Mouse (Mus musculus) testis, postnatal 10 days (tissue): ENCODE results near the gene Maats1.
A peak's percentile ranks its signal among the peaks of the same experiment; 100 is the strongest.

ENCODE experiments used
- DNase-seq: peaks from one replicate; pipeline ENCODE4 v3.0.0; 2021; ENCODE audit warnings: low spot score

Maats1 gene

DNA sequence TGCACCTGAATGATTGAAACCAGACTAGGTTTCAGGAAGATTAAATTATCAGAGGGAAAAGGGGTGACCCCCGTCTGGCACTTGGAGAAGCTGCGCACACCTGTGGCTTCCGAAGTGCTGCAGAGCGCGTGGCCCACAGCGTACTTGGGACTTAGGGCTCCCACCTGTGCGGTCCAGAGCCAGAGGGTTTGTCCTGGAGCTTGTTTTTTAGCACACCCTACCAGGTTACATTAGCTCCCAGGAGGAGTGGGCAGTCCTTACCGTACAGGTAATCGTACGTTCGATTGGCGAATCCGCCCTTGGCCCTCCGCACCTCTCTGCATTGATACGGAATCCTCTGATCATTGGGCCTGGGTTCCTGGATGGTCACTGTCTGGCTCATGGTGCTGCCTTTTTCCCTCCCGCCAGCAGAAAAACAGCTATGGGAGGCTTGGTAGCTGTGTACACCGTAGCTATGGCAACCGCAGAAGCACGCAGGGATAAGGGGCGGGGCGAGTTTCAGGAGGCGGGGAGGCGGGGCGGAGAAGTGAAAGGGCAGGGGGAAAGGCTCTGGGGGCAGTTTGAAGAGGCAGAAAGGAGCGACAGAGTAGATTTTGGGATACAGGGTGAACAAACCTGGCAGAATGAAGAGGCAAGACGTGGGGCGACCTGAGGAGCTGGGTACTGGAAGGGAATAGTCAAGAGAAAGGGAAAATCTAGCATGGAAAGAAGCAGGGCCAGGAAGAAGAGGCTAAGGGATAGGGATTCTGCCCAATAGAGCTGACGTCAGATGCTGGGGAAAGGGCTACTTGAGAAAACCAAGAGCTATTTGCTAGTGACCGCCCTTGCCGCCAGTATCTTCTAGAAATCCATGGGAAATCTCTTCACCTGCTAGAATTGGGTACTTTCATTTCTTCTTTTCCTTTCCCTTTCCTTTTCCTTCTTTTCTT is at the start of gene Maats1:
TSS of gene Maats1 (minus strand) at position 748 of the 929 bp plus-strand sequence.
- DNase-seq, result peak; percentile 92

DNA sequence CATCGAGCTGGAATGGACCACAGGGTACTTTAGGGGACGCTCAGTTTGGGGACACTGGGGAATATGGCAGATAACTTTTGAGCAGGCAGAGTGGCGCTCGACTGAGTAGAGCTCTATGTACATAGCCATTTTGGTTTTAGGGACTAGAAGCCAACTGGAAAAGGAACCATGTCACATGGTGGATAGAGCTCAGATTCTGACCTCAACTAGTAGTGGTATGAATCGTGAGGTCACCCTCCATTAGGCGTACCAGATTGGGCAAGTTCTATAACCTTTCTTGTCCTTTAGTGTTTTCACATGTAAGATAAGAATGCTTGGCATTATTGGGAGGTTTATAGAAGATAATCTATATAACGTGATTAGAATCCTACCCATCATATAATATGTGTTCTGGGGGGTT is 48.4 kb upstream of the Maats1 start:
- DNase-seq, result no peak

DNA sequence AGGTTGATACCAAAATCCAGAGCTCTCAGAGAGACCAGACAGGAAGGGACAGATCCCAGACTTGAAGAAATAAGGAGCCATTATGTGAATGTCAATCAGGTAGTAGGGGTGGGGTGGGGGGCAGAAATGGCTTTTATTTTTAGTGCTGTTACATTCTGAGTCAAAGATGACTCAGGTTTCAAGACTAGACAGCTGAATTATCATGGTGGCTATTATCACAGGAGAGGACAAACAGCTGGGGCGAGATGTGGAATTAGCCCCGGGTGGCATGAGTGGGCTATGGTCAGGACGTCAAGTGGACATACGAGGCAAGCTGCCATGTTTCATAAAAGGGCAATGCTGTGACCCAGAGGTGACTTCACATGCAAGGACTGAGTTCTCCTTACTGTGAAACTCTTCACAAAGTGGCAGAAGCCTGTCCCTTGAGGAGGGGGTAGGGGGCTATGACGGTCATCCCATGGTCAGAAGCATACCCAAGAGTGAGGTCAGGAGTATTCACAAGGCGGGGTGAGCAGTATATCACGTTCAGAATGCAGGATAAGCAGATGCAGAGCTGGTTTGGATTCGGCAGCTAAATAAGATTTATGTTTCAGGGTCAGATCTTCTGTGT is 47.4 kb upstream of the Maats1 start:
- no peak for DNase-seq

DNA sequence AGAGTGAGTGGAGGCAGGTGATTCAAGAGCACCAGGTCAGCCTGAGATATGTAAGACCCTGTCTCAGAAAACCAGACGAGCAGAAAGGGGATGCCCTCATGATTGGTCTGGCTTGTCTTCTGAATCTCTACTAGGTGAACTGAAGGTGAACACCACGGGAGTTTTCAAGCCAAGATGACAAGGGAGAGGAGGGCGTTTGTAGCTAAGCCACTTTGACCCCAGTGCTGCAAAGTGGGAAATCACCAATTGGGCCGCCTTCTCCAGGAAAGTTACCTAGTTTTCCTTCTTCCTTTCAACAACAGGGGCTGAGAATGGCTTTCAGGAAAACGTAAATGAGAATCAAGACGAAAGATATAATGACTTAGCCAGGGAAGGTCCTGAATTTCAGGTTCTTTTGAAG is 46.8 kb upstream of the Maats1 start:
- DNase-seq, result no peak

DNA sequence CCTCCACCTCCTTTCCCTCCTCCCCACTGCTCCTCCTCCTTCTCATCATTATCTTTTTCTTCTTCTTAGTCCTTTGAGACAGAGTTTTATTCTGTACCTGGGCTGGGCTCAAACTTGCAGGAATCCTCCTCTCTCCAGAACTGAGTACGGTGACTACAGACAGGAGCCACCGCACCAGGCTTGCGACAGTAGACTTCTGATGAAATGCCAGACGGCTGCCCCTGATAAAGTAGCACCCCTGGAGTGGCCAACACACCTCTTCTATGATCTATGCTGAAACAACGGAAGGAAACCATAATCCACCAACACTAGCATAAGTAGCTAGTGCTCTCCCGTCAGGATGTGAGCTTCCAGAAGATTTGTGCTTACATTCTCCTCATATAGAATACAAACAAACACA is 45.4 kb upstream of the Maats1 start:
- no peak for DNase-seq

DNA sequence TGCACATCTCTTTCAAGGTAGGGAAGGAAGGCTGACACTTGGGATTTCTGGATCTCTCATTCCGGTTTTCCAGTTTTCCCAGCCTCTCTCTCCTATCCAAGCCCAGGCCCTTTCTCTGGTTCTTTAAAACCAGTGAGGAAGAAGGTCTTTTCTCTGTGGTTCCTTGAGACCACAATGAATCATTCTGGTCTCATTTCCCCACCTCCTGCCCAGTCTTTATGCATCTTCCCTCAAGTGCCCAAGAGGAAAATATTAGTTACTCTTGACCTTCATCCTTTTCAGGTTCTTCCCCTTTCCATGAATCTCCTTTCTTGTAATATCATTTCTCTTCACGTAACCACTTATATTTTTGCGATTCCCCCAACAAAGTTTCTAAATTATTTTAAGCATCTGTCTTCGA is 43.8 kb upstream of the Maats1 start:
- no peak for DNase-seq

DNA sequence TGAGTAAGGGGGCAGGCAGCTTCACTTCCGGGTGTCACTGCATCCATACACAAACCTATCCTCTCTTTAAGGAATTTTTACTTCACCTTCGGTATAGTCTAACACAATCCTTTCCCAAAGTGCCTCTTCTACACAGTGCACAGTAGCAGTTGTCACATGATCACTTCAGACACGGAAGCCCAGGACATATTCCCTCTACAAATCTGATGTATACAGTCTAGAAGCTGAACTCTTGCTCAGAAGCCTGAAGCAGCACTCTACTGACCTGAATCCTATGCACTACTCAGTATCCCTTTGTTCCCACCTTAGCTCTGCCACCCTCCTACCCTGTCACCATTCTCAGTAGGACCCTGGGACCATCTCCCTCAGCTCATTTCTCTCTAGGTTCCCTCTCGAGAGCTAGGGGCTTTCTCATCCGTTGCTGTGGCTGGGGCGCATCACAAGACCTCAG is 43.3 kb upstream of the Maats1 start:
- DNase-seq, result no peak

DNA sequence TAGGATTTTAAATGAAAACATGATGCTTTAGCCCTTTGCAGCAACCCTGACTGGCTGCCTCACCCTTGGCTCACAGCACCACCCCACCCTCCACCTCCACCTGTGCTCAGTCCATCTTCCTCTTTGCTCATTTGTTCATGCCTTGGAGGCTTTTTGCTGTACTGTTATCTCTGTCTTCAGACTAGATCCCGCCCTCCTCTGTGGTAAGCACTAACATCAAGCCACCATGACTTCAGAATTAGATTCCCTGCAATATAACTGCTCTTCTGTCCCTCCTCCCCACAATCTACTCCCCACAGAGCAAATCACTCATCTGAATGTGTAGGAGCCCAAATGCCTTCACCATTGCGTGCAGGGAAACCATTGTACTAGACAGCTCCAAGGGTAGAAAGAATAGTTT is 41.7 kb upstream of the Maats1 start:
- DNase-seq, result no peak

DNA sequence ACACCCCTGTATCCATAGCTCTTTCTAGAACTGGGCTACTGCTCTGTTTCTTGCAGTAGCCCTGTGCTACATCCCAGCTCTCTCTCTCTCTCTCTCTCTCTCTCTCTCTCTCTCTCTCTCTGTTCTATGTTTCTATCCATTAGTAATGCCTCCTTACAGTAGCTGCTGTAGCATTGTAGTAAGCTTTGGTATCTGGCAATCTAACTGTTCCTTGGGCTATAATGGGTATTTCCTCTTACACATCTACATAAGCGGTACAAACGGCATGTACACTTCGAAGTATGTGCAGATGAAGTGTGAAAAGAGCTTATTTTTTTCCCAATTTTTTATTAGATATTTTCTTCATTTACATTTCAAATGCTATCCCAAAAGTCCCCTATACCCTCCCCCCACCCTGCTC is 38.0 kb upstream of the Maats1 start:
- no peak for DNase-seq

DNA sequence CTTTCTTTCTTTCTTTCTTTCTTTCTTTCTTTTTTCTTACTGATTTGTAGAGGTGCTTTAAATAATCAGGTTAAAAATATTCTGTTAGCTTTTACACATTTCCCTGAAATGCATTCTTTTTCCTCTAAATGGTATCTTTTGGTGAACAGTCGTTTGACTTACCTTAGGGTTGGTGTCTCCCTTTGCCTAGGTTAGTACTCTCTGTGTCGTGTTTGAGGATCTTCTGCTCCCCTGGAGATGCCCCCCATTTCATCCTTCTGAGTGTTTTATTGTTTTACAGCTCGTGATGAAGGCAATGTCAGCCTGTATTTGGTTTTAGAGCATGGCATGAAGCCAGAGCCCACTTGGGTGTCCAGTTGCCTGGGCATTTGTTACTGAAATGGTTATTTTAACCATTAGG is 37.5 kb upstream of the Maats1 start:
- DNase-seq, result no peak

DNA sequence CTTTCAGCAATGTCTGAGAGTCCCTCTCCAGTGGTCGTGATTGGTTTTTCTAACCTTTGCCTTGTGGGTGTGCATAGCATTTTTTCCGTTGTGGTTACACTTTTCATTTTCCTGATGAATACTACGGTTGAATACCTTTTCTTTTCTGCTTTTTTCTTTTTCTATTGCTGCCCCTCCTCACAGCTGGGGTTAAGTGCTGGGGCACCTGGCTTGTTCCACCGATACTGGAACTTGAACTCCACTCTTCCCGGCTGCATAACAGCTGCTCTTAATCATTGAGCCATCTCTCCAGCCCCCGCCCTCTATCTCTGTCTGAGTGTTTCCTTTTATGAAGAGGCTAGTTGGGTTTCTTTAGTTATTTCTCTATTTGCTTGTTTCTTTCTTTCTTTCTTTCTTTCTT is 37.1 kb upstream of the Maats1 start:
- DNase-seq, result no peak

DNA sequence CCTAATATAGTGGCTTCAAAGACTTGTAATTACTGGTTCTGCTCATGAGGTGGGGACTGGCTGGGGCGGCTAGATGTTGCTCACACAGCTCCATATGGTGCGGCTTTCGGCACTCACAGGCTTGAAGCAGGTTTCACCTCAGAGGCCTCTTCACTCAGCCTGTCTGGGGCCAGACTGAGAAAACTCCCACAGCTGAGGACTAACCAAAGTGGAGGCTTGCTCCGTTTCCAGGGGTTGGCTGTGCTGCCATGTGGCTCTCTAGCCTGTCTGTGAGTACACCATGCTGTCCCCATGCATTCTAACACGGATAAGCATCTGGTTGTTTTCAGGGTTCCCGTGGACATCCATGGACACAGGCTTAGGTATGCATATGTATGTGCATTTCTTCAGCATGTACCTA is 36.6 kb upstream of the Maats1 start:
- no peak for DNase-seq

DNA sequence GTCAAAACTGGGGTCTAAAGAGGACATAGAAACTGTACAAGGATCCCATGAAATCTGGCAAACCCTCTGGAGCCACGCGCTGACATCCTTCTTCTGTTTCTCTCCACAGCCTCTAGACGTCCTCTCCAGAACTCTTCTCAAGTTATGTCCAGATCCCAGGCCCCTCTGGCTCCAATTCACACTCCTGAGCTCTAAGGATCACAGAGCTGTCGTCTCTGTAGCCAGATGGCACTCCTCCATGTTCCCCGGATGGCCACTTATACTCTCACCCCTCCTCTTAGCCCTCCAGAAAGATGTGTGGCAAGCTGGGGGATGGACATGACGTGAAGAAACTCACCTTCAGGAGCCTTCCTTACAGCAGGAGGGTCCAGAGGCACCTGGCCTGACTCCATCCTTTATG is 35.6 kb upstream of the Maats1 start:
- no peak for DNase-seq

DNA sequence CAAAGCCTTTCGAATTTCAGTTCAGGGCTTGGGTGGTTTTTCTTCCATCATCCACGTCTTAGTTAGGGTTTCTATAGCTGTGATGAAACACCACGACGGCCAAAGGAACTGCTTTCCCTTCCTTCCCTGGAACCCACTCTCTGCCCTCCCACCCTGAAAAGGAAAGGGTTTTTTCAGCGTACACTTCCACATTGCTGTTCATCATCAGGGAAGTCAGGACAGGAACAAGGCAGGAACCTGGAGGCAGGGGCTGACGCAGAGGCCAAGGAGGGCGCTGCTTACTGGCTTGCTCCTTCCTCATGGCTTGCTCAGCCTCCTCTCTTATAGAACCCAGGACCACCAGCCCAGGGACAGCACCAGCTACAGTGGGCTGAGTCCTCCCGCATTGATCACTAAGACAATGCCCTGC is 34.9 kb upstream of the Maats1 start:
- no peak for DNase-seq

DNA sequence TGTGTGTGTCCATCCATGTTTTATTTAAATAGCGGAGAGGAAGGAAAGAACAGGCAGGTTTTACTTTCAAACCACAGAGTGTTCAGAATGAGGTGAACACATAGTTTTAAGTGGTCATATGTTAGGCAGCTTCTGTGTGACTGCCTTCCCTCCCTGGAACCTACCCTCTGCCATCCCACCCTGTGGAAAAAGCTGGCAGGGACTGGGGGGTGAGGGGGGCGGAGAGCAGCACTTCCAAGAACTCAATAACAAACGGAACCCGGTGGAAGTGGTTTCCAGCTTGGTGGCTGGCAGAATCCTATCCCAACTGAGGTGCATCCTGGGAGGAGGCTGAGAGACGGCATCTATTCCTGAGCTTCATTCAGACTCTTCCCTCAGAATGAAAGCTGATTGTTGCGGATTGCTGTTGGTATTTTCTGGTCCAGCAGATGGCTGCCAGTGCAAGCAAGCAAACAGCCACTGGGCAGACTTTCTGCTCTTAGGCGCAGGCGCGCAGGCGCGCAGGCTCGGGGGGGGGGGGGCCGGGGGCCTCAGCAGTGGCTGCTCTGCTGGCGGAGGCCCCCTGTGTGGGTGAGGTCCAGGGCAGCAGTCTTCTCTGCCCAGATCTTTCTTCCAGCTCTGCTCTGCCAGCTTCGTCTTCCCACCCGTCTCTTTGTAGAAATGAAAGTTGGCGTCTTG is 34.4 kb upstream of the Maats1 start:
- DNase-seq, result no peak

DNA sequence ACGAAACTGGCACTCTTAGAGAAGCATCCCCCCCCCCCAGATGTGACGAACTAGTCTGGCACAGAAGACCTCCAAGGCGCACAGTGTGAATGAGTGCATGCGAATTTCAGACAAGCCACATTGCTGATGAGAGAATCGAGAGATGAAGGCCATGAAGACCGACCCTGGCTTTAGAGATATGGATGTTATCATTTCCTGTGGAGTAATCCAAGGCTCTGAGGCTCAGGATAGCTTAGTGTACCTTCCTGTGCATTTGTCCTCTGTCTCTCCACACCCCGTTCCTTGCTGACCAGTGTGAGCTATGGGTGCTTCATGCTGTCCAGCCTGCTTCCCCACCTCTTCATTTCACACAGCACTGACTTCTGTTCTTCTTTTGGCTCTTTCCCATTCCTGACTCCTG is 33.2 kb upstream of the Maats1 start:
- no peak for DNase-seq

DNA sequence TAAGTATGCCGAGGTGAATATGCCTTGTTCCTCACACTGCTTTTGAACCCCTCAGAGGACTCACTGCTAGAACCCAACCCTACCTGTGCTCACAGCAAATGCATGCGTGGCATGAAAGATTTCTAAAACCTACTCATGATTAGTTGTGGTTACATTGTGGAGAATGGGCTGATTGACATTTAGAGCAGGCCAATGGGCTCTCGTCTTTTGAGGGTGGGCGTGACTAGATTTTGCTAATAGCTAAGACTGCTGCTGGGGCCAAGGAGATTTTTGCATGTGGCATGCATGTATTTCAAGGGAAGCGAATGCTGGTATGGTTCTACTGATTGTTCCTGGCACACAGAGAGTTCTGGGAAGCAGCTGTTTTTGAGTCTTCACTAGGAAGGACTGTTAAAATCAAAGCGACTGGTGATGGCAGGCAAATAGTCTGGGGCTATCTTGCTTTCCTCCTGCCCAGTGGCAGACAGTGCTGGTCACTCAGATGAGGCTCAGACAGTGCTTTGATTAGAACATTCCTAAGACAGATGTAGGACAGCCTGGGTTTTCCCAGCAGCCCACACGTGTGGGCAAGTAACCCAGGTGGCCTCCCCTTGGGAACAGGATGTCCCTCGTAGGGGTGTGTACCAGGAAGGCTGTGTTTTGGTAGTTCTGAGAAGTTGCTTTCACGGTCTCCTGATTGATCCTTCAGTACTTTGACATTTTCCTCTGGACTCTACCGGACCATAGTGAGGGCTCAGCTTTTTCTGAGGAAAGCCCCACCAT is 32.6 kb upstream of the Maats1 start:
- DNase-seq, result no peak

DNA sequence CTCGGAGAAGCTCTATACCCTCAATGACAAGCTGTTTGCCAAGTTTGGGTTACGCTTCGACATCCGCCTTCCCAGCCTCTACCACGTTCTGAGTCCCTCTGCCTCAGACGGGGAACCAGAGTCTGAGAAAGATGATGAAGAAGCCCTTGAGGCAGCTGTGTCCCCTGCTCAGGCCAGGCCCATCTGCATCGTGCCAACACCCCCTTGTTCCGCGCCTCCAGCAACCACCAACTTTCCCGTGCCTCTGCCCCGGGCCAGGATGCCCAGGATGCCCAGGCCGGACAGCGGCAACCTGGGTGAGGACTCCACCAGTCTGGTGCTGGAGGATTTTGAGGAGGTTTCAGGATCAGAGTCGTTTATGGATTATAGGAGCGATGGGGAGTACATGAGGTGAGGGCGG is 32.0 kb upstream of the Maats1 start:
- no peak for DNase-seq

DNA sequence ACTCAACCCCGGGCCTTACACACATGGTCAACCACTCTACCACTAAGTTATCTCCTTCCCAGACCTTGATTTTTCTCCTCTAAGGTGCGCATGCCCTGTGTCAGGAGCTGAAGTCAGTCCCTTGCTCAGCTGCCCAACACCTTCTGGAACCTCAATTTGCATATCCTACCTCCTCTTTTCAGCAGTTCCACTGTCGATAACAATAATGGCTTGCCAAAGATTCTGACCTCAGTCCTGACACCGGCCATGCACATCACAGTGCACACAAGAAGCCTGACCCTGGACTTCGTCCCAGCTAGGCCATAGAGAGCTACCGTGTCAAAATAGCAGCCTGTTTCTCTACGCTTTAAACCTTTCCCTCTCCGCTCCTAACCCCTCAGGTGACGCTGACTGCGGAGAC is 31.5 kb upstream of the Maats1 start:
- no peak for DNase-seq

DNA sequence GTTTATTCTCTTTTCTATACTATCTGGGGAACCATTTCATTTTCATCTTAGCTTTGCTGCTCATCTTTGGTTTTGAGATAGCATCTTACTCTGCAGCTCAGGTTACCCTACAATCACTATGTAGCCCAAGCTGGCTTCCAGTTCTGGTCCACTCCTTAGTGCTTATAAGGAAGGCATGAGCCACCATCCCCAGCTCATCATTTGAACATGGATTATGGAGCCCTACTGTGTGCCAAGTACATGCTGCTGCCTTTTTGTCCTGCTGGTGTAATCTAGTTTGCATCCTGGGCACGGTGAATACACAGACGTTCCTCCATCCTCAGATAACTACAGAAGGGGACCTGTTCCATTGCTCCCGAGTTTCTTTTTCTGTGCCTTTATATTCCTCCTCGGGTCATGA is 30.9 kb upstream of the Maats1 start:
- DNase-seq, result no peak

DNA sequence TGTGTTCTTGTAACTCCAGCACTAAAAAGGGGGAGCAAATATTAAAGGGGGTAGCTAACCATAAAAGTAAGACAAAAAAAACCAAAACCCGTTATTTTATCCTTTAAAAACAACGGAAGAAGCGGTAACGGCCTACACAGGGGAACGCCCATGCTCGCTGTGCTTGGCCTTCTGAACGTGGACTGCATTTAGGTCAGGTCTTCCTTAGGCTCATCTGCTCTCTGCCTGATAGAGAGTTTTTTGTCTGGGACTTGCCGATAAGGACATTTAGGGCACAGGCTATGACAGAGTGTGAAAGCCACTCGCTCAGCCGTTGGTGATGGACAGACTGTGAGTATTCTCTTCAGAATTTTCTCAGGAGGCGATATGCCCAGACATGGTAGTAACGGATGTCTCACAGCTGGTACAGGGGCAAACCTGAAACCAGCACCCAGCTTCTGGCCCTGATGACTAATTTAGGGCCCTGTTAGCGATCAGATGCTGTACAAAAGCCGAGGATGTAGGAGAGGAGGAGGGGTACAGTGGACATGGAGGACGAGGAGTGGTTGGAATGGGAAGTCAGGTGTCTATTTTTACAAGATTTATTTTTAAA is 29.9 kb upstream of the Maats1 start:
- no peak for DNase-seq
